Mouse (Mus musculus) regulatory T cell (primary cell): Measurements from ENCODE around the gene Nav1.

Experiments
- in situ Hi-C: fragments of 300-600 bp; cut with MboI, MseI; formaldehyde crosslinking; loops from one replicate; pipeline ENCODE4 v1.15.1; 2025; ENCODE audit warnings: high pct_unique_total_duplicates

The Nav1 gene

DNA sequence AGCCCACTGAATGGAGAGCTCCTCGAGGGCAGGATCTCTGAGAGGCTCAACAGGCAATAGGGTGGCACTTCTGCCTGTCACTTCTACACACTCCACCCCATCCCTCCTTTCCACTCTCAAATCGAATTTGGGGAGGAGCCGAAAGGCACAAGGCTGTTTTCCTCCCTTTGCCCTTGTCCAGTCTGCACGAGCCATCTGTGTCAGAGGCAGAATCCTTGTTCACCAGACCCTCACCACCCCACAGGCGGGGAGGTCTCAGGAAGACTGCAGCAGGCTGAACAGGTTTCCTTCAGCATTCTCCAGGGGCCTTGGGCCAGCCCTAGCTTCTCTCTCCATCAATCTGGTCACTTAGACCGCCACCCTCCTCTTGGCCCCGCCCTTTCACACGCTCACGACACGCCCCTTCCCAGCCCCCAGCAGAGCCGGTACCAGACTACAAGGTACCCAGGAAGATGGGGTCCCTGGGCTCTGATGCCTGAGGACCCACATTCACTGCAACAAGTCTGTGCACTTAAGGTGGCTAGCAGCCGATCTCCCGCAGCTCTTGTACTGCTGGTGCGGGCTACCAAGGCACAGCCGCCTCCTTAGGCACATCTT lies 23.9 kb downstream of the Nav1 start:
- in situ Hi-C loops: no loop called here

DNA sequence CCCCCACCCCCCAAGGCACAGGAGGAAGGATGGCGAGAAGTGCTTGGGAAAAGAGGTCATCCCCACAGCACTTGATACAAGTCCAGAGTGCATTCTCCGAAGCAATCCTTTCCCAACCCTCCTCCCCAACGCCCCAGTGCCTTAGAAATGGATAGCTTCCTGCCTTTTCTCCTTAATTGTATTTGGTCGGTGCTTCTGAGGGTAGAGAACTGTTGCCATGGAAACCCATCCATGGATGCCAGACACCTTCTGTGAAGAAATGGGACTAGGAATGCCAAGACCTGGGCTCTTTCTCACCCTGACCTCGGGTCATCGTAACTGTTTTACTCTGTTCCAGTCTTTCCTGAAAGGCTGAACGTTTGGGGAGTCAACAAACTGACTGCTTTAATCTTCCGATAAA lies 26.1 kb downstream of the Nav1 start:
- in situ Hi-C loops: no loop called here

DNA sequence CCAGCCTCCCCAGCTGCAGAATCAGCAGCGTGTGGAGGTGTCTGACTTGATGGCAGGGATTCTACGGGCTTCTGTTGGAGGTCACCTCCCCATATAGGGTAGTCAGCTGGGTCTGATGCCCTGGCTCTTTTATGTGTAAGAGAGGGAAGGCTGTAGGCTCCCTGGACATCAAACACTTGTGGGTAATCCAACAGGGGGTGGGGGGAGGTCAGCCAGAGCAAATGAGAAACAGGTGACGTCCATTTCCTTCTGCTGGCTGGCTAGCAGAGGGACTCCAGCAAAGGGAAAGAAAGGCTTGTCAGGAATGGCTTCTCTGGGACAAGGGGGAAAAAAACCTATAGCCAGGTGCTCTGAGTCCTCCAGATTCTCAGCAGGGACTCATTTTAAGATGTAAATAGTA lies 28.0 kb downstream of the Nav1 start:
- in situ Hi-C loops: no loop called here

DNA sequence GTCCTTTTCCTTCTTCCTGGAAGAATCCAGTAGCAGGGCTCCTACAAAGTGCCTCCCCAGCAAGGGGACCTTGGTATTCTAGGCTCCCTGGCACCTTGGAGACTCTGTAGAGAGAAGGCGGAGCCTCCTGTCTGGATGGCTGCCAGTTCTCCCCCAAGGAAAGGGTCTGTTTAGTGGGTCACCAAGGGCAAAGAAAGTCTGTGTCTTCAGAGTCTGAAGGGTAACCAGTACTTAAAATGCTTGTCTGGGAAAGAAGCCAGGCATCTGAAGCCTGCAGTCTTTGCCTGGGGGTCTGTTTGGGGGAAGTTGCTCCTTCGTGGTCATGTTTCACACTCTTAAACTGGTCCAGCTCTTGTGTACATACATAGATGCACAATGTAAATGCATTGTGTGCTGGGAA lies 29.3 kb downstream of the Nav1 start:
- in situ Hi-C loops: no loop called here

DNA sequence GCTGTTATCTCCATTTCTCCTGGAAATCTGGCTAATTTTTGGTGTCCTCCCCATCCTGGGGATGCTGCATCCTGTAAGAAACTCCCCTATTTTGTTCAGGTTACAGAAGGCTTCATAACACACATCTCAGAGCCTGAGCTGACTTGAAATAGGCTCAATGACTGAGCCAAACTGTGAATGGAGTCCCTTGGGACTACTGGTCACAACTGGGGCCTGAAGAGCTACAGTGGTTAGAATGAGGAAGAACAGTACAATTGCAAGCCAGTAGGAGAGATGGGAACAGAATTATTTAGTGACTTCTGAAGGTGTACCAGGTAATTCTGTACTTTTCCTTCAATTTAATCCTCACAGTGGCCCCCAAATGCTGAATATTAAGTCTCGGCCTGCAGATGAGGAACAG lies 31.7 kb downstream of the Nav1 start:
- in situ Hi-C loops: no loop called here

DNA sequence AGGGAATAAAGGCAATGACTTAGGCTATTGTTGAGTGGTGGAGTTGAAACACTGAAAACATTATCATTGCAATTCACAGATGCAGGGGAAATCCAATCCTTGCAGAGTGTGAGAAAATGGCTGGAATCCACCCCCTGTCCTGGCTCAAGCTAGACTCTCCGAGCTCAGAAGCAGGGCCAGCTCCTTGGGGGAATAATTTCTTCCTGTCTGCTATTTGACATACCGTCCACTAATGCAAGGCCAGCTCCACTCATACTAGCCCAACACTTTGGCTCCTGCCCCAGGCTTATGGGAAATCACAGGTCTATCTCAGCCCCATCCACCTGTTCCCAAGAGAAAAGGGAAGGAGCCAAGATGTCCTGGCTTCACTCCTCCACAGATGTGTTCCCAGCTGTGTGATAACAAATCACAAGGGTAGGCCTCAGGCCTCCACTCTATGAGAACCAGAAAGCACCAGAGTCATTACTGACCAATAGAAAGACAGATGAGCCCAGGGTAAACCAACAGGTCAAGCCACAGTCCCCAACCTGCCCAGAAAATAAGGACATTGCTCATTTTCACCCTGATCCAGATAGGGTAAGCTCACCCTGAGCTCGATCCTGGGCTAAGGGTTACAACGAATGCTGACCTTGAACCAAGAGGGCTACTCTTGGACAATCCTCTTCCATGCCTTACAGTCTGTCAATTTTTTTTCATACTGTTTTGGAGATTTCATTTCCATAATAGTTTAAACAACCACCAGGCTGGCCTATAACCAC lies 32.5 kb downstream of the Nav1 start:
- in situ Hi-C loops: no loop called here

DNA sequence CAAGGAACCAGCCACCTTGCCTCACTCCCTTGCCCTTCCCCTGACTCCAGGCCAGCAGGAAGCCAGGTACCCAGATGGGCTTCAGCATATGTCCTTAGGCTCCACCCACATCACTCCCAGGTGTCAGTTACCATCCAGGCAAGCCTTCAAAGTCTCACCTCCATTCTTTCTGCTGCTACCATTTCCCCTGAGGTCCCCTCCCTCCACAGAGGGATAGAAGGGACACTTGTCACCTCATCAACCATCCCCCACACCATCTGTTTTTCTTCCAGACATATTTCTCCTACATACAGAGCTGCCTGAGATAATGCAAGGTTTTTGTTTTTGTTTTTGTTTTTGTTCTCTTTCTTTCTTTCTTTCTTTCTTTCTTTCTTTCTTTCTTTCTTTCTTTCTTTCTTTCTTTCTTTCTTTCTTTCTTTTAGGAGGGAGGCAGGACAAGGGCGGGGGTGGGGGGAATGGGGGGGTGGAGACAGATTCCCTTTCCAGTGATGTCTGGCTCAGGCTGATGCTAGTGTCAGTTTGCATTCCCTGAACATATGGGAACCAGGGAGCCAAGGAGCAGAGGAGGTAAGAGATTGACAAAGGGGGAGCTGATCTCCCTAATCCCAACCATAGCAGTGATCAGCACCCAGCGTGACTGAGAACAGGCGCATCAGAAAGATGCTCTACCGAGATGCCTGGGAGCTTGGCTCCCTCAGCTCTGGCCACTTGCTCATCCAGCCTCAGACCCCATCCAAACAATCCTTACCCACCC lies 34.8 kb downstream of the Nav1 start:
- in situ Hi-C loops: no loop called here

DNA sequence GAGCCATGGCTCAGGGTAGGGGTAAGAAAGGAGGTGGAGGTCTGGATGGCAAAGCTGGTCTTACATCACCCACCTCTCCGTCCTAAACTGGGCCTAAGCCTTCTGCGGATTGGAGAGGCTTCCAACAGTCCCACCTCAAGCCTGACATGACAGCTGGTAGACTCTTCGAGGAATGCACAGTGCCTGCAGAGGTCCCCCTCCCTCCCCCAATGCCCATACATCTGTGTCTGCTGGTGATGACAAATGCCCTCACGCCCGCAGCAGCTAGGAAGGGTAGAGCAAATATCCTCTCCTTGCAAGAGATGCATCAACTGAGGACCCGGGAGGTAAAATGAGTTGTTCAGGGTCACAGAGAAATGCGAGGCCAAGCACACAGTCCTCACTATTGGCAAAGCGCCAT lies 39.0 kb downstream of the Nav1 start:
- in situ Hi-C loops: no loop called here

DNA sequence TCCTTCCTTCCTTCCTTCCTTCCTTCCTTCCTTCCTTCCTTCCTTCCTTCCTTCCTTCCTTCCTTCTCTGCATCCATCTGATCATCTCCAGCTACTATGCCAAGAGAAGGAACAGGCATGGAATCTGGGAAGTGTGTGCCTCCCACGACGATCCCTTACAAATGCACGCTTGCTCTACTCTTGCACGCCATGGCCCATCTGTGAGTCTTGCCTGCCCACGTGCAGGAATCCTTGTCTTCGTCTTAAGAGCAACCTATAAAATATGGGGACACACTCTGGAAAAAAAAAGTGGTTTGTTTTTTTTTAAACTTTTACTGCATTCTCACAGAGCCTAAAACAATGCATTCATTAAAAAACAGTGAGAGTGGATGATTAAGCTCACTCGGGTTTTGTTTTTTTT lies 40.5 kb downstream of the Nav1 start:
- in situ Hi-C loops: no loop called here

DNA sequence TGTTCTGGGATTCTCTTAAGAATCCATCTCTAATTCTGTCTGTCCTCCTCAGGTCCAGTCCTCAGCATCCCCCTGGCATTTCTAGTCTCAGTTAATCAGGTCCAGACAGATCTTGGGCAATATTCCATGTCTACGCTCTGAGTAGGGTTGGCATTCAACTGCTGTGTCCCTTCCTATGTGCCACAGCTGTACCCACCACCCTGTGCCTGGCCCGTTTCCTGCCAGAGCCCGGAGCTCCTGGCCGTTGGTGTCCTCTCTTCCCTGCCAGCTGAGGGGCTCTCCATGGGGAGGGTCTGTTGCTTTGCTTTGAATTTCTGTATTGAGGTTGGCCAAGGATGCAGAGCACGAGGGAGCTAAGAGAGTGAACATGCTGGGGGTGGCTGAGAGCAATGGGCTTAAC lies 41.3 kb downstream of the Nav1 start:
- in situ Hi-C loops: no loop called here

DNA sequence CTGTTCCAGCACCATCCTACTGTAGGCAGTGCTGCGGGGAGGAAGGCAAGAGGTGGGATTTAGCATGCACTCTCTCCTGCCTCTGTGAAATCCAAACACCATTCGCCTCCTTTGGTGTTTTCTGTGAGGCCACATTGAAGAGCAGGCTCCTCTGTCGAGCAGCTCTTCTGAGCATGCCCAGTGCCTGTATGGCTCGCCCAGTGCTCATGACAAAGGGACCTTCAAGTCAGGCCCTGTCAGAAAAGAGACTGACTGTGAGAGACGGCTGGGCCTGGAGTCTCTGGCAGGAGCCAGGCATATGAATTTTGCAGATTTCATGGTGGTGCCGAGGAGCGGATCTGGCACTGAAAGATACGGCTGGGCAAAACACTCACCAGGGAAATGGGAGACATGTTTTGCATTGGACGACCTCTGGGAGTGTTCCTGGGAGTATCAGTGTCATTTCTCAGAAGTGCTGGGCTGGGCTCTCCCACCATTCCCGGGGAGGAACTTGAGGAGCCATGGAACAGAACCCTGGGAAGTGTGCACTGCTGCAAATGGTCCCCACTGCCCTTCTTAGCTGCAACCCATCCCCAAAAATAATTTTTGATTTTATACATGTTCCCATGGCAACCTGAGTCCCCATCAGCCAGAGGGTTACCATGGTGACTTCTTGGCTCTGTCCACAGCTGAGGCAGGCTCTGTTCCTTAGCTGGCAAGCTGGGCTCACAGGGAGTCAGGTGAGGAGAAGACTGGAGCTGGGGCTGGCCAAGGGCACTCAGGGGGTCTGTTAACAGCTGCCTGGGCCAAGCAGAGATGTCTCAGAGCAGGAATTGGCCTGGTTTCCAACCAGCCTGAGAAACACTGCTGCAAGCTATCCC lies 42.2 kb downstream of the Nav1 start:
- in situ Hi-C loops: no loop called here

DNA sequence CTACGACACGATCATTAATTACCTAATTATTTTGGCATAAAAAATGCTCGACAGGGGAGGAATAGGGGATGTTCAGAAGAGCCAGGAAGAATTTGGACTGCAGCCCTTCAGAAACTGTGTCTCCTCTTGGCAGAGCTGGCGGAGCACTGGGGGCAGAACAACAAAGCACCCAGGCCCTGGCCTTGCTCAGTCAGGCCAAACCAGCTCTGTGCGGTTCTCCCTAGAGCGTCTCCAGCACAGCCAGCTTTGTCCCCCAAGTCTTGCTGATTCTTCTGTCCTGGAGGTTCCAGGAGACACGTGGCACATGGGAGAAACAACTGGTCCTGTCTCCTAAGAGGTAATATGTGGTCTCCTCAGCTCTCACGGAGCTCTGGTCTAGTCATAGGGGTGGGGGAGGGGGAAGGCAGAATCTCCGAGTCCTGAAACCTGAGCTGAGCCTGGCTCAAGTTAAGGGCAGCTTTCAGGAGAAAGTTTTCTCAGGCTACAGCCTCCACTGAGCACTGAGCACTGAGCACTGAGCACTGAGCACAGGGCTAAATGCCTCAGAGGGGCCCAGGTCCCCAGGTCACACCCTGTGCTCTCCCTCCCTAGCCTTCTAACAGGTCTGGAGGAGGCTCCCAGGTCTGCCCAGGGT lies 43.2 kb downstream of the Nav1 start:
- in situ Hi-C loops: no loop called here

DNA sequence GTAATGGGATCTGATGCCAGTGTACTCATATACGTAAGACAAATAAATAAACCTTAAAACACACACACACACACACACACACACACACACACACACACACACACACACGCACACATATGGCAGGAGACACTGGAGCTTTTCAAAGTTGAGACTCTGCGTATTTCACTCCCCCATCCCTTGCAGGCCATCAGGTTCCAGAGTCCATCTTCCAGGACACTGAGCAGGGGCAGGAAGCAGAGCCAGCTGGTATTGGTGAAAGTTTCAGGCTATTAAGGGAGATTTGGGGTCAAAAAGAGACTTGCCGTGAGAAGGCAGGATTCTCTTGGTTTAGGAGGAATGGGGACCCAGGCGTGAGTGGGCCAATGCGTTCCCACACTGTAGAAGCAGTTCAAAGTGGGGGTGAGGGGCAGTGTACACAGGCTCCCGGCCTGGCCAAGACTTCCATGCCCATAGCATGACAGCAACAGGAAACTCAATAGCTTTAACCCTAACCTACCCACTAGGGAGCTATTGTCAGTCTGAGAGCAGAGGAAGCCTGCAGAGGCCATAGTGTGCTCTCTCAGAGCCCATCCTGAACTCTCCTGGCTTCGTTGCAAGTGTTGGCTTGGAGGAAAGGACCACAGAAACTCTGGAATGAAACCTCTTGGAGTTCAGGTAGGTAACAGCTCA lies 44.0 kb downstream of the Nav1 start:
- in situ Hi-C loops: no loop called here

DNA sequence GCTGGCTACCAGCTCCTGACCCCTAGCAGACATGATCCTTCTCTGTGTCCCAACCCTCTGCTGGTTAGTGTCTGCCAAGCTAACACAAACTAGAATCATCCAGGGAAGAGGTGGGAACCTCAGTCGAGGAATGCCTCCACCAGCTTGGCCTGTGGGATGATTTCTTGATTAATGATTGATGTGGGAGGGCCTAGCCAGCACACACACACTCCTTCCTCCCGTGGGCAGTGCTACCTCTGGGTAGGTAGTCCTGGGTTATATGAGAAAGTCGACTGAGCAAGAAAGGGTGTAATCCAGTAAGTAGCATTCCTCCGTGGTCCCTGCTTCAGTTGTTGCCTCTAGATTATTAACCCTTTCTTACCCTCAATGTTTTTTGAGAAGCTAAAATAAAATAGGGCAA lies 45.0 kb downstream of the Nav1 start:
- in situ Hi-C loops: no loop called here

DNA sequence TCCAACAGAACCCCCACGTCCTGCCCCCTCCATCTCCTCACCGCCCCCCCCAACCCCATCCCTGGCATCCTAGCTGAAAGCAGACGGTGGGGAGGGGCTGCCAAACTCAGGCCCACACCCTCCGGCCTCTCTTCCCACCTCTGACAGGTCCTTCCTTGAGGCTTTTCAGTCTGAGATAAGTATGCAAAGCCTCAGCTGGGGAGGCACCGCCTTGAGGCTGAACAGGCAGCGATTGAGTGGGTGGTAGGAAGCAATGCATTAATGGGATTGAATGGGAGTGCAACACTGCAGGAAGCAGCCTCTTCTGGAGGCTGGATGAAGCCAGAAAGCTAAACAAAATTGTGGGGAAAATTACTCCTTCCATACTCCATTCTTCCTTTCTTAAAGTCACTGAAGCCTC lies 45.8 kb downstream of the Nav1 start:
- in situ Hi-C loops: no loop called here

DNA sequence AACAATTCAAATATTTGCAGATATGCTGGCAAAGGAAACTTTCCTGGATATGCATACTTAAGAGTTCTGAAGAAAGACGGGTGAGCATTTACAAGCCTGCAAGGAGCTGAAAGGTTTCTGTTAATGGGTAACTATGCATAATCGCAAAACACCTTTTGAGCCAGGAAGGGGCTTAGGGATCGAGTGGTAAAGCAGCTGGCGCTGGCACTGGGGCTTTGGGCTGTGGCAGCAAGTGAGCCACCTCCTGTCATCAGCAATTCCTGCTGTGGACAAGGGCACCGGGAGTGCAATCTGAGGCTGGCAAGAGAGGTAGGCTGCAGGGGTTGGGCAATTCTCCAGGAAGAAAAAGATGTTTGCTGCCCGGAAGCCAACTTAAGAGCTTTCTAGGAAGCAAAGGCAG lies 49.1 kb downstream of the Nav1 start:
- in situ Hi-C loops: no loop called here

DNA sequence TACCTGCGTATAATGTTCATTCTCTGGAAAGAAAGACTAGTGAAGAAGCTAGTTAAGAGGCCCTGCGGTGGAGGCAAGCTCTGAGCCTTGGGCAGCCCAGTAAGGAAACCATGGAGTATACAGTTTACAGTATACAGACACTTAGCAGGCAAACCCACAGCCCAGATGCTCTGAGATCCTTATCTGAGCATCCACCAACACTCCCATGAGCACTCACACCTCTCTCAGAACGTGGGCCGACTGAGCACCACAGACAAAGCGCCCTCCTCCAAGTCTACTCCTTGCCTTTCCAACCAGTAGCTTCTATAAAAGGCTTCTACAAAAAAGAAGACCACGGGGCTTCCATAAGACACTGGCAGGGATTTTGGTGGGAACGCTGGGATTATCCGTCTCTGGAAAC lies 51.2 kb downstream of the Nav1 start:
- in situ Hi-C loops: no loop called here

DNA sequence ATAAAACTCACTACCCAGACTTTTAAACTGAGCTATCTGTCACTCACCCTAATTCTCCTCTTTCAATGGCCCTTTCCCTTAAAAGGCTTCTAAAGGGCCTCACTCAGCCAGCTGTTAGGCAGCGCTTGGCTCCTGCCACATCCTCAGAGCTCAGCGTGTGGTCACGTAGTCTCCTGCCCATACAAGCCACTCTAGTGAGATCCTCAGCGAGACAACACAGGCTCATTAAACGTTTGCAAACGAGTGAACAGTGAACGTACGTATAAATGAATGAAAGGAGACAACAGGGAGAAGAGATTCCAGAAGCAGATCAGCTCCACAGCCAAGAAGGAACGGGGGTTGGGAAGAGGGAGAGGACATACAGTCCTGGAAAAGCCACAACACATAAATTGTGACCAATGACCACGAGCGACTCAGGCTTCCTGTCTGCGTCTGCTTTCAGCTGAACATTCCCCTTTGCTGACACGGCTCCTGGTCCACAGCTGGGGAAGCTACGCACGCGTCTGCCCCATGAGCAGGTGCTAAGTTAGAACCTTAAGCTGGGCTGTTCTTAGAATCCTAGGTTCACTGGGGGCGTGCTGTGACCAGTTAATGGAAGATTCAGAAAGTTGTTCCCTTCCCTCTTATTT lies 52.3 kb downstream of the Nav1 start:
- in situ Hi-C loops: no loop called here

DNA sequence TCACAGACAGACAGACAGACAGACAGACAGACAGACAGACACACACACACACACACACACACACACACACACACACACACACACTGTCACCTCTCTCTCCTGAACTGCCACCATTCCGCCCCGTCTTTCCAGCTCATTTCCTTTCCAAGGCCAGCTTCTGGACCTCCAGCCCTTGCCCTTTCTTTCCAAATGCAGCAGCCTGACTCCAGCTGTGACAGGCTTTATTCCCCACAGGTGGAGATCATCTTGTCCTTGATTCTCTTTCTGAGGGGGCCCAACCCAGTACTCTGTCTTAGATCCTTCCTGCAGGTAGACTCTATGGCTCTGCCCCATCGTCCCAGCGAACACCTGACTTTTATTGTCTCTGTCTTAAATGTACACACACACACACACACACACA lies 53.5 kb downstream of the Nav1 start:
- in situ Hi-C loops: no loop called here

DNA sequence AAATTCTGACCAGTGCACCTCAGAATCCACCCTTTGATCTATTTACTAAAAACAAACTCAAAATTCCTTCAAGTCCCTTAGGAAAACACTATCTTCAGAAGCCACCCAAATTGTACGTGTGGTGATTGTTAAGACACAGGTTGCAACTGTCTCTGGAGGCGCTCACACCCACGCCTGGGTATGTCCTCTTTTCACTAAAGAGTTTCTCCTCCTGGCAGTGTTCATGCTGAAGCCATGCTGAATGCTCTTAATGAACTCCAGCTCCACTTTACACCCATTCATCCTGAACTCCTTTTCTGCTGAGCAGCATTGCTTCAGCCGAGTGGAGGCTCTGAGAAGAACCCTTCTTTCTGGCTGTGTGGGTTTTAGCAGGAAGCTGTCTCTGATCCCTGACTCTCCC lies 53.9 kb downstream of the Nav1 start:
- in situ Hi-C loops: no loop called here

DNA sequence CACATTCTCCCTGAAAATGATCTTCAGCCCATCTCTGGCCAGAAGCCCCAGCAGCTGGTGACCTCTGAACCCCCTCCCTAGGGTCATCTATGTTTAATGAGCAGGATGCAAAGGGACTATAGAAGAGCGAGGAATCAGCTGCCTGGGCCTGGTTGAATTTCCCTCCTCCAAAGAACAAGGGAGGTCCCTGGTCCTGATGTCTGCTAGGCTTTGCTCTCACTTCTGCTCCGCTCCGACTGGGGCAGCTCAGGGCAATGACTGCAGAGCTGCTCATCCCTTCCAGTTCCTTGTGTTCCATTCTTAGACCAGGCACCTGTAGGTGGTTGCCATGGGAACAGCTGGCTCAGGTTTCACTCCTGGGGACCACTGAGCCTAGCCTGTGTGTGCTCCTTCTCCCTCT lies 56.2 kb downstream of the Nav1 start:
- in situ Hi-C loops: no loop called here
